Mouse (Mus musculus): ENCODE results near the gene Ccdc32.

Ccdc32 gene

GRCm38 (mm10) chr2:119015604-119016180, 13.5 kb downstream of the Ccdc32 start:
- DNase-seq (ENCODE audit: low spot score in 2 of 2): peak; percentile 47 to 51

- DNase-seq (ENCODE audit: low spot score in 2 of 2): no peak
These were observed 14.2 kb downstream of the Ccdc32 start for GRCm38 (mm10) chr2:119014989-119015388.

- no peak for DNase-seq (ENCODE audit: low spot score in 2 of 2)
These were observed 19.8 kb downstream of the Ccdc32 start for GRCm38 (mm10) chr2:119009376-119009775.

- DNase-seq (ENCODE audit: low spot score in 2 of 2): no peak
These were observed 22.3 kb downstream of the Ccdc32 start for GRCm38 (mm10) chr2:119006886-119007285.

- no peak for DNase-seq (ENCODE audit: low spot score in 2 of 2)
These were observed 30.1 kb downstream of the Ccdc32 start for GRCm38 (mm10) chr2:118999025-118999639.

GRCm38 (mm10) chr2:118998115-118998866, 30.9 kb downstream of the Ccdc32 start:
- no peak for DNase-seq (ENCODE audit: low spot score in 2 of 2)

GRCm38 (mm10) chr2:118996798-118997105, 32.4 kb downstream of the Ccdc32 start:
- DNase-seq (ENCODE audit: low spot score in 2 of 2): no peak

- DNase-seq (ENCODE audit: low spot score in 2 of 2): no peak
These were observed 33.0 kb downstream of the Ccdc32 start for GRCm38 (mm10) chr2:118995919-118996797.

GRCm38 (mm10) chr2:118995490-118995889, 33.7 kb downstream of the Ccdc32 start:
- DNase-seq (ENCODE audit: low spot score in 2 of 2): no peak

GRCm38 (mm10) chr2:118983812-118984211, 45.4 kb downstream of the Ccdc32 start:
- DNase-seq (ENCODE audit: low spot score in 2 of 2): no peak

GRCm38 (mm10) chr2:118980841-118981240, 48.4 kb downstream of the Ccdc32 start:
- no peak for DNase-seq (ENCODE audit: low spot score in 2 of 2)

- no peak for DNase-seq (ENCODE audit: low spot score in 2 of 2)
These were observed 51.1 kb downstream of the Ccdc32 start for GRCm38 (mm10) chr2:118978064-118978463.

- no peak for DNase-seq (ENCODE audit: low spot score in 2 of 2)
These were observed 52.3 kb downstream of the Ccdc32 start for GRCm38 (mm10) chr2:118976941-118977340.

- DNase-seq (ENCODE audit: low spot score in 2 of 2): peak; percentile 95
These were observed 52.8 kb downstream of the Ccdc32 start for GRCm38 (mm10) chr2:118976282-118976929.

- DNase-seq (ENCODE audit: low spot score in 2 of 2): no peak
These were observed 53.3 kb downstream of the Ccdc32 start for GRCm38 (mm10) chr2:118975855-118976254.

- DNase-seq (ENCODE audit: low spot score in 2 of 2): peak; percentile 77 to 81
These were observed 56.4 kb downstream of the Ccdc32 start for GRCm38 (mm10) chr2:118972687-118973376.

- DNase-seq (ENCODE audit: low spot score in 2 of 2): no peak
These were observed 57.1 kb downstream of the Ccdc32 start for GRCm38 (mm10) chr2:118972048-118972447.

- DNase-seq (ENCODE audit: low spot score in 2 of 2): no peak
These were observed 59.5 kb downstream of the Ccdc32 start for GRCm38 (mm10) chr2:118969585-118970147.

Data from spleen, postnatal 36 days (tissue).